Comparison of ENCODE assay signal across 7 mouse cellular contexts in genomic region chr7:84687653-84688580, GRCm38 (mm10). TPM values are rescaled to one million over a fixed set of nuclear protein-coding genes. Genes with fewer than 3 reads are reported as not detected.
A peak's percentile ranks its signal among the peaks of the same experiment; 100 is the strongest.
DNase-seq lines count a peak whose midpoint lies in the region; ATAC-seq and TF ChIP-seq lines count a peak whose summit lies in the region.

No protein-coding gene starts in this region.

- H3K9me3 ChIP-seq in kidney, embryonic 14.5 days (ENCODE audit: control insufficient read depth, low read length): no peaks in the 10 kb centered on the region
- no peaks in the 10 kb centered on the region for H3K9me3 ChIP-seq in heart, embryonic 15.5 days (replicated peaks)
- H3K9me3 ChIP-seq in lung, postnatal 0 days (ENCODE audit: low read length): no peaks in the 10 kb centered on the region

- no peak overlapping the region for H3K9ac ChIP-seq in kidney, embryonic 14.5 days (ENCODE audit: low read depth, low read length)
- no peak overlapping the region for H3K9ac ChIP-seq in heart, embryonic 15.5 days
- H3K9ac ChIP-seq in lung, postnatal 0 days (replicated peaks; ENCODE audit: low read depth): no peak overlapping the region

- H3K4me3 ChIP-seq in kidney, embryonic 14.5 days (ENCODE audit: low read length): no peak overlapping the region
- peak overlapping the region; percentile 48 for H3K4me3 ChIP-seq in bone marrow, adult 2 months (replicated peaks; ENCODE audit: control insufficient read depth, low read depth, low read length)
- peak overlapping the region; percentile 79; the same call in 1 of the 2 replicates for H3K4me3 ChIP-seq in heart, embryonic 15.5 days
- H3K4me3 ChIP-seq in lung, postnatal 0 days (ENCODE audit: low read depth, low read length): peak overlapping the region; percentile 84; the same call in 1 of the 2 replicates

- 76% methylated on average over 12 of the region's 12 CpGs for WGBS in kidney, embryonic 14.5 days
- WGBS in bone marrow, adult 2 months: 13% methylated on average over 12 of the region's 12 CpGs
- 66% methylated on average over 12 of the region's 12 CpGs for WGBS in heart, embryonic 15.5 days
- WGBS in lung, postnatal 0 days: 43% methylated on average over 12 of the region's 12 CpGs

- no peak for ATAC-seq in kidney, embryonic 14.5 days (ENCODE audit: low FRiP score, low TSS enrichment)
- ATAC-seq in heart, embryonic 15.5 days (replicated peaks; ENCODE audit: insufficient number of reproducible peaks, insufficient read depth, low FRiP score, low read depth): no peak
- ATAC-seq in lung, postnatal 0 days: no peak

- TF ChIP-seq POLR2A in bone marrow, adult 2 months (IDR thresholded peaks at IDR 0.05; ENCODE audit: borderline replicate concordance, control insufficient read depth, low read depth, low read length): no peak

- H3K27ac ChIP-seq in kidney, embryonic 14.5 days (ENCODE audit: low read depth, low read length): no peak overlapping the region
- H3K27ac ChIP-seq in bone marrow, adult 2 months (ENCODE audit: control insufficient read depth, insufficient read depth, low read depth, low read length, poor library complexity): peak overlapping the region; percentile 7
- H3K27ac ChIP-seq in heart, embryonic 15.5 days: no peak overlapping the region
- peak overlapping the region; percentile 33 for H3K27ac ChIP-seq in lung, postnatal 0 days (ENCODE audit: low read length)

- no peak for DNase-seq in kidney, postnatal 10 days
- peak; percentile 17 for DNase-seq in lung, postnatal 0 days (ENCODE audit: low spot score)
- no peak for DNase-seq in MN1 (ENCODE audit: low spot score)
- no peak for DNase-seq in right cerebral cortex, adult 2 months (ENCODE audit: low spot score in 2 of 2)

- no peak for TF ChIP-seq EP300 in lung, postnatal 0 days (IDR thresholded peaks at IDR 0.05)

- no peaks in the 10 kb centered on the region for H3K27me3 ChIP-seq in kidney, embryonic 14.5 days (ENCODE audit: control insufficient read depth, insufficient read depth, low read length)
- no peaks in the 10 kb centered on the region for H3K27me3 ChIP-seq in heart, embryonic 15.5 days
- H3K27me3 ChIP-seq in lung, postnatal 0 days (replicated peaks; ENCODE audit: insufficient read depth, low read length): no peaks in the 10 kb centered on the region

- no peaks in the 10 kb centered on the region for H3K4me1 ChIP-seq in kidney, embryonic 14.5 days (ENCODE audit: control insufficient read depth, insufficient read depth, low read length)
- no peaks in the 10 kb centered on the region; the same call in 1 of the 2 replicates for H3K4me1 ChIP-seq in bone marrow, adult 2 months (ENCODE audit: control insufficient read depth, insufficient read depth, low read length)
- peaks cover 11% of the 10 kb centered on the region for H3K4me1 ChIP-seq in heart, embryonic 15.5 days (replicated peaks)
- H3K4me1 ChIP-seq in lung, postnatal 0 days (ENCODE audit: insufficient read depth, low read depth, low read length): peaks cover 12% of the 10 kb centered on the region; the same call in 1 of the 2 replicates

- TF ChIP-seq CTCF in bone marrow, adult 2 months (IDR thresholded peaks at IDR 0.05; ENCODE audit: control insufficient read depth, insufficient read depth, low read length): no peak
- TF ChIP-seq CTCF in lung, postnatal 0 days (IDR thresholded peaks at IDR 0.05): no peak

- H3K4me2 ChIP-seq in kidney, embryonic 14.5 days (replicated peaks; ENCODE audit: low read depth, low read length): peak overlapping the region; percentile 8; the same call in 1 of the 2 replicates
- H3K4me2 ChIP-seq in heart, embryonic 15.5 days: peak overlapping the region; percentile 91
- H3K4me2 ChIP-seq in lung, postnatal 0 days (replicated peaks; ENCODE audit: low read depth, low read length): peak overlapping the region; percentile 82

- no peaks in the 10 kb centered on the region for H3K36me3 ChIP-seq in kidney, embryonic 14.5 days (ENCODE audit: control insufficient read depth, insufficient read depth, low read length)
- H3K36me3 ChIP-seq in heart, embryonic 15.5 days: no peaks in the 10 kb centered on the region
- no peaks in the 10 kb centered on the region for H3K36me3 ChIP-seq in lung, postnatal 0 days (ENCODE audit: insufficient read depth, low read length)

RNA-seq across cellular contexts. Expression of gene Zfand6, which starts 1.8 kb away (rescaled TPM):
- polyA plus RNA-seq in kidney, embryonic 14.5 days (2014; fragmentation: Nextera tagmentation; extraction: Ambion mirVana): 167 and 180 TPM in 2 replicates
- 87.1 and 89.4 TPM in 2 replicates for polyA plus RNA-seq in bone marrow, adult 2 months (2011; ENCODE audit: insufficient read depth, insufficient read length, low replicate concordance, missing spikeins)
- 136 and 149 TPM in 2 replicates for polyA plus RNA-seq in heart, embryonic 15.5 days (2015; fragmentation: Nextera tagmentation; extraction: Ambion mirVana)
- 133 and 156 TPM in 2 replicates for polyA plus RNA-seq in lung, postnatal 0 days (2015; fragmentation: Nextera tagmentation; extraction: Ambion mirVana)

Comparison
In these comparisons a context has a peak if more than half of its experiments do, and no peak if none do; other contexts are left out.
1. H3K27ac ChIP-seq: peak in bone marrow, adult 2 months (single experiment) and lung, postnatal 0 days (single experiment); none in kidney, embryonic 14.5 days (single experiment) and heart, embryonic 15.5 days (single experiment).
2. H3K4me2 ChIP-seq: peak in every context shown above with its lines; median percentile 91 in heart, embryonic 15.5 days; 82 in lung, postnatal 0 days; 8 in kidney, embryonic 14.5 days.